Mouse (Mus musculus): ENCODE measurements at regions not wholly inside any gene's neighbourhood (a gene's known extent, or its start where the extent isn't known, plus 50 kb on each side); places are given as distances from the start of the nearest gene placed in this dataset.

- Histone ChIP-seq H3K27ac (ENCODE audit: low read depth) (no peak overlapping the region), H3K36me3 (ENCODE audit: control insufficient read depth, insufficient read depth, low read length) (no peaks in the 10 kb centered on the region), H3K4me3 (ENCODE audit: low read depth, low read length) (no peak overlapping the region), H3K4me2 (ENCODE audit: low read length) (no peak overlapping the region), H3K9me3 (ENCODE audit: control insufficient read depth, low read length) (no peaks in the 10 kb centered on the region), H3K4me1 (replicated peaks; ENCODE audit: control insufficient read depth, insufficient read depth, low read length) (no peaks in the 10 kb centered on the region), H3K27me3 (replicated peaks; ENCODE audit: control insufficient read depth, insufficient read depth, low read length) (no peaks in the 10 kb centered on the region), H3K9ac (ENCODE audit: low read length) (no peak overlapping the region)
- DNase-seq (ENCODE audit: low spot score) (no peak), ATAC-seq (replicated peaks; ENCODE audit: low FRiP score, low TSS enrichment, low read depth) (no peak)
- WGBS, result 94% methylated on average over 5 of the region's 5 CpGs
Measured at GRCm38 (mm10) chr16:92007351-92007750, 50.7 kb upstream of the Mrps6 start.

Data from intestine, embryonic 14.5 days (tissue).